ENCODE assay signal across 10 mouse cellular contexts in genomic region chr3:153973949-153974760, GRCm38 (mm10). TPM values are rescaled to one million over a fixed set of nuclear protein-coding genes. Genes with fewer than 3 reads are reported as not detected.
DNase-seq lines count a peak whose midpoint lies in the region; ATAC-seq lines count a peak whose summit lies in the region.
"Had no signal": no experiment of that assay in that cellular context is flagged by ENCODE, and none has a peak within 500 bp of the region (broad histone marks: within the 10 kb centered on the region; RNA-seq: fewer than 3 reads in every experiment).

No protein-coding gene starts in this region.

- no peak overlapping the region for H3K27ac ChIP-seq in heart, embryonic 16.5 days (ENCODE audit: low read length)
- no peak overlapping the region for H3K27ac ChIP-seq in brown adipose tissue, adult 24 weeks (replicated peaks; ENCODE audit: low read depth, low read length)
- peak overlapping the region; percentile 39; the same call in 1 of the 2 replicates for H3K27ac ChIP-seq in forebrain, embryonic 14.5 days (ENCODE audit: low read depth, low read length)
- no peak overlapping the region for H3K27ac ChIP-seq in liver, embryonic 13.5 days

- peak overlapping the region; percentile 97 for H3K4me2 ChIP-seq in heart, embryonic 16.5 days (ENCODE audit: low read depth, low read length)
- H3K4me2 ChIP-seq in forebrain, embryonic 14.5 days (ENCODE audit: low read length), result peak overlapping the region; percentile 86
- H3K4me2 ChIP-seq in liver, embryonic 13.5 days, result peak overlapping the region; percentile 55

- no peaks in the 10 kb centered on the region for H3K36me3 ChIP-seq in heart, embryonic 16.5 days (ENCODE audit: control insufficient read depth, insufficient read depth)
- no peaks in the 10 kb centered on the region for H3K36me3 ChIP-seq in forebrain, embryonic 14.5 days (ENCODE audit: control insufficient read depth, insufficient read depth, low read length)
- no peaks in the 10 kb centered on the region for H3K36me3 ChIP-seq in liver, embryonic 13.5 days
- H3K36me3 ChIP-seq: G1E had no signal

- no peak for DNase-seq in heart, postnatal 10 days
- no peak for DNase-seq in forebrain, embryonic 14.5 days (ENCODE audit: low spot score)
- DNase-seq in liver, embryonic 13.5 days, result no peak
- no peak for DNase-seq in thymus, postnatal 25 days
- no peak for DNase-seq in Muller cell, postnatal 12 days (ENCODE audit: inconsistent ontology term)
- DNase-seq in gastrocnemius, postnatal 10 days, result no peak

- peak overlapping the region; percentile 61 for H3K9ac ChIP-seq in heart, embryonic 16.5 days (ENCODE audit: low read length)
- peak overlapping the region; percentile 80 for H3K9ac ChIP-seq in forebrain, embryonic 14.5 days (ENCODE audit: low read length)
- H3K9ac ChIP-seq in liver, embryonic 13.5 days, result no peak overlapping the region

- WGBS in heart, embryonic 16.5 days, result 10% methylated on average over 20 of the region's 21 CpGs
- 3% methylated on average over 21 of the region's 21 CpGs for WGBS in forebrain, embryonic 14.5 days
- WGBS in liver, embryonic 13.5 days (ENCODE audit: insufficient replicate concordance), result 11% methylated on average over 20 of the region's 21 CpGs

- H3K4me3 ChIP-seq in heart, embryonic 16.5 days (ENCODE audit: low read length), result peak overlapping the region; percentile 57
- H3K4me3 ChIP-seq in brown adipose tissue, adult 24 weeks (ENCODE audit: insufficient read depth, low read depth, low read length), result peak overlapping the region; percentile 29; the same call in 1 of the 2 replicates
- H3K4me3 ChIP-seq in forebrain, embryonic 14.5 days (ENCODE audit: low read depth, low read length), result peak overlapping the region; percentile 59
- H3K4me3 ChIP-seq in liver, embryonic 13.5 days (replicated peaks), result peak overlapping the region; percentile 38

- H3K27me3 ChIP-seq in heart, embryonic 16.5 days (ENCODE audit: control insufficient read depth, insufficient read depth, low read length), result peaks cover 42% of the 10 kb centered on the region
- H3K27me3 ChIP-seq in forebrain, embryonic 14.5 days (replicated peaks; ENCODE audit: control insufficient read depth, insufficient read depth, low read length), result no peaks in the 10 kb centered on the region
- peaks cover 78% of the 10 kb centered on the region for H3K27me3 ChIP-seq in liver, embryonic 13.5 days

- intact Hi-C loops in heart, postnatal 10 days (cut with DNase I), result no loop called here

- no peak for ATAC-seq in heart, embryonic 16.5 days (replicated peaks; ENCODE audit: extremely low read depth, insufficient read depth, low FRiP score)
- ATAC-seq in forebrain, embryonic 14.5 days, result peak; percentile 8; the same call in 1 of the 2 replicates
- ATAC-seq in liver, embryonic 13.5 days (ENCODE audit: low read depth), result no peak

- H3K4me1 ChIP-seq in heart, embryonic 16.5 days (ENCODE audit: control insufficient read depth, insufficient read depth, low read length), result no peaks in the 10 kb centered on the region
- no peaks in the 10 kb centered on the region; the same call in 1 of the 2 replicates for H3K4me1 ChIP-seq in brown adipose tissue, adult 24 weeks (ENCODE audit: control insufficient read depth, insufficient read depth, insufficient read length, low read length)
- H3K4me1 ChIP-seq in forebrain, embryonic 14.5 days (ENCODE audit: control insufficient read depth, insufficient read depth, low read length), result peaks cover 13% of the 10 kb centered on the region
- peaks cover 6% of the 10 kb centered on the region for H3K4me1 ChIP-seq in liver, embryonic 13.5 days (replicated peaks)

- H3K9me3 ChIP-seq in heart, embryonic 16.5 days (replicated peaks; ENCODE audit: control insufficient read depth, low read length), result no peaks in the 10 kb centered on the region; the same call in 1 of the 2 replicates
- no peaks in the 10 kb centered on the region for H3K9me3 ChIP-seq in forebrain, embryonic 14.5 days (replicated peaks; ENCODE audit: control insufficient read depth, low read length)
- H3K9me3 ChIP-seq in liver, embryonic 13.5 days (replicated peaks), result no peaks in the 10 kb centered on the region

RNA-seq across cellular contexts. Expression of gene Slc44a5, which starts 0.9 kb away (rescaled TPM):
- polyA plus RNA-seq in heart, embryonic 16.5 days (2015; fragmentation: Nextera tagmentation; extraction: Ambion mirVana), result 0.40 and 0.56 TPM in 2 replicates
- total RNA-seq in heart, postnatal 10 days (2021), result under 1 TPM; 0.22 to 0.31 TPM
- not detected in 2 replicates for polyA plus RNA-seq in brown adipose tissue, adult 24 weeks (2012; ENCODE audit: insufficient read depth, insufficient read length, missing spikeins)
- 10.5 and 11.2 TPM in 2 replicates for polyA plus RNA-seq in forebrain, embryonic 14.5 days (2014; fragmentation: Nextera tagmentation; extraction: Ambion mirVana)
- 0.21 and 0.24 TPM in 2 replicates for polyA plus RNA-seq in liver, embryonic 13.5 days (2015; fragmentation: Nextera tagmentation; extraction: Ambion mirVana)
- total RNA-seq in gastrocnemius, postnatal 10 days (2021), result 1 to 10 TPM in 1 of 2 experiments, under 1 TPM in 1; 0.78 to 1.4 TPM
- total RNA-seq: hematopoietic stem cell, adult 5-6 weeks had no signal
- polyA plus RNA-seq: G1E had no signal

RNA-seq across cellular contexts. Expression of gene Acadm, which starts 29.7 kb away (rescaled TPM):
- 335 and 384 TPM in 2 replicates for polyA plus RNA-seq in heart, embryonic 16.5 days (2015; fragmentation: Nextera tagmentation; extraction: Ambion mirVana)
- 100 to 1,000 TPM; 859 to 893 TPM for total RNA-seq in heart, postnatal 10 days (2021)
- 2,059 and 2,452 TPM in 2 replicates for polyA plus RNA-seq in brown adipose tissue, adult 24 weeks (2012; ENCODE audit: insufficient read depth, insufficient read length, missing spikeins)
- polyA plus RNA-seq in forebrain, embryonic 14.5 days (2014; fragmentation: Nextera tagmentation; extraction: Ambion mirVana), result 42.1 and 47.5 TPM in 2 replicates
- 52.6 and 64.9 TPM in 2 replicates for polyA plus RNA-seq in liver, embryonic 13.5 days (2015; fragmentation: Nextera tagmentation; extraction: Ambion mirVana)
- total RNA-seq in gastrocnemius, postnatal 10 days (2021), result 100 to 1,000 TPM; 248 to 275 TPM
